Mouse (Mus musculus) hindbrain, postnatal 0 days (tissue): ENCODE measurements around the gene Col11a2. TPM values are rescaled to one million over a fixed set of nuclear protein-coding genes. Genes with fewer than 3 reads are reported as not detected.

Source experiments
- ATAC-seq: fragments of 200-750 bp; cut with Nextera tagmentation; 2 replicates; pipeline ENCODE4 v1.8.0; 2017; ENCODE audit warnings: mild to moderate bottlenecking, moderate TSS enrichment, moderate library complexity
- DNase-seq: peaks from one replicate; pipeline ENCODE4 v3.0.0-alpha.2; 2015; ENCODE audit warnings: low spot score
- H3K27ac ChIP-seq: fragments of 300-500 bp; sonication (generic); 2 replicates; pipeline ENCODE4 v1.5.1; 2014; ENCODE audit warnings: mild to moderate bottlenecking
- H3K27me3 ChIP-seq: fragments of 300-500 bp; sonication (generic); 2 replicates; pipeline ENCODE4 v1.6.1; 2014; ENCODE audit warnings: low read length, mixed read lengths; ENCODE audit not compliant: insufficient read depth
- H3K36me3 ChIP-seq: fragments of 300-500 bp; sonication (generic); 2 replicates; pipeline ENCODE4 v1.6.1; 2014; ENCODE audit warnings: low read length, mixed read lengths; ENCODE audit not compliant: insufficient read depth
- H3K4me1 ChIP-seq: fragments of 300-500 bp; sonication (generic); 2 replicates; pipeline ENCODE4 v1.6.1; 2014; ENCODE audit warnings: antibody characterized with exemption, low read length, mixed read lengths; ENCODE audit not compliant: insufficient read depth
- H3K4me2 ChIP-seq: fragments of 300-500 bp; sonication (generic); 2 replicates; pipeline ENCODE4 v1.6.1; 2014; ENCODE audit warnings: low read depth, mild to moderate bottlenecking, low read length, moderate library complexity, mixed read lengths
- H3K4me3 ChIP-seq: fragments of 300-500 bp; sonication (generic); 2 replicates; pipeline ENCODE4 v1.5.1; 2014; ENCODE audit warnings: low read length
- H3K9ac ChIP-seq: fragments of 300-500 bp; sonication (generic); replicated peaks from 2 replicates; pipeline ENCODE4 v1.6.1; 2014; ENCODE audit warnings: mild to moderate bottlenecking, low read length, moderate library complexity, mixed read lengths
- H3K9me3 ChIP-seq: fragments of 300-500 bp; sonication (generic); 2 replicates; pipeline ENCODE4 v1.6.1; 2016; ENCODE audit warnings: low read length, mixed read lengths
- CTCF ChIP-seq: IDR thresholded peaks from 2 replicates; pipeline ENCODE4 v1.5.1; 2016; ENCODE audit warnings: antibody characterized with exemption, control low read depth, low read depth
- WGBS: fragments of 180-500 bp; shearing (Covaris S2); extraction: QIAGEN DNeasy Blood & Tissue Kit; methylation state at CpG from one replicate; pipeline ENCODE4 v1.1.7; 2014; 5-methylcytosine and 5-hydroxymethylcytosine counted together
- polyA plus RNA-seq: library from polyadenylated mRNA; unstranded; fragments of >200 nt; fragmentation: Nextera tagmentation; extraction: Ambion mirVana; gene quantifications from 2 replicates; pipeline ENCODE4 v1.2.1, GENCODE M21; 2015
- total RNA-seq: library from RNA; depleted of rRNA; stranded (reverse); fragments of >200 nt; gene quantifications from 2 replicates; pipeline ENCODE4 v1.2.3, GENCODE M21; 2014

Col11a2 gene
- total and polyA plus RNA-seq, 2 experiments from 2014 or later = 5.4 to 16.7 TPM

- ATAC-seq (peak; percentile 21), DNase-seq (peak; percentile 77)
- Histone ChIP-seq H3K9me3 (no peaks in the 10 kb centered on the region), H3K9ac (peak overlapping the region; percentile 92), H3K27me3 (no peaks in the 10 kb centered on the region), H3K36me3 (peaks cover 18% of the 10 kb centered on the region), H3K4me3 (peak overlapping the region; percentile 87), H3K27ac (peak overlapping the region; percentile 97), H3K4me2 (peak overlapping the region; percentile 98), H3K4me1 (peaks cover 37% of the 10 kb centered on the region)
- TF ChIP-seq CTCF = no peak
- WGBS = 7% methylated on average over 6 of the region's 7 CpGs
These were observed 13.5 kb upstream of the Col11a2 start for GRCm38 (mm10) chr17:34025756-34026151.

GRCm38 (mm10) chr17:34026221-34026620 lies 13.0 kb upstream of the Col11a2 start:
- no peaks in the 10 kb centered on the region for H3K27me3 ChIP-seq
- peak overlapping the region; percentile 98 for H3K4me2 ChIP-seq
- 0 out of 2 replicates have a peak overlapping the region, but pooled peaks have one; percentile 92 for H3K9ac ChIP-seq
- H3K36me3 ChIP-seq = peaks cover 18% of the 10 kb centered on the region
- no peaks in the 10 kb centered on the region for H3K9me3 ChIP-seq
- H3K4me1 ChIP-seq = peaks cover 38% of the 10 kb centered on the region
- DNase-seq (no peak), ATAC-seq (no peak)
- no peak overlapping the region for H3K4me3 ChIP-seq
- peak overlapping the region; percentile 97 for H3K27ac ChIP-seq
- 8% methylated on average over 2 of the region's 2 CpGs for WGBS
- no peak for TF ChIP-seq CTCF

GRCm38 (mm10) chr17:34026917-34027655 lies 12.2 kb upstream of the Col11a2 start:
- no peaks in the 10 kb centered on the region for H3K9me3 ChIP-seq
- WGBS = 3% methylated on average over 36 of the region's 36 CpGs
- H3K36me3 ChIP-seq = peaks cover 18% of the 10 kb centered on the region
- H3K4me2 ChIP-seq = peak overlapping the region; percentile 98
- H3K4me3 ChIP-seq = peak overlapping the region; percentile 65
- DNase-seq (peak; percentile 54), ATAC-seq (no peak)
- H3K27me3 ChIP-seq = no peaks in the 10 kb centered on the region
- H3K4me1 ChIP-seq = peaks cover 38% of the 10 kb centered on the region
- TF ChIP-seq CTCF = peak; percentile 16; the same call in 1 of the 2 replicates
- H3K9ac ChIP-seq = peak overlapping the region; percentile 69
- H3K27ac ChIP-seq = peak overlapping the region; percentile 88

DNA sequence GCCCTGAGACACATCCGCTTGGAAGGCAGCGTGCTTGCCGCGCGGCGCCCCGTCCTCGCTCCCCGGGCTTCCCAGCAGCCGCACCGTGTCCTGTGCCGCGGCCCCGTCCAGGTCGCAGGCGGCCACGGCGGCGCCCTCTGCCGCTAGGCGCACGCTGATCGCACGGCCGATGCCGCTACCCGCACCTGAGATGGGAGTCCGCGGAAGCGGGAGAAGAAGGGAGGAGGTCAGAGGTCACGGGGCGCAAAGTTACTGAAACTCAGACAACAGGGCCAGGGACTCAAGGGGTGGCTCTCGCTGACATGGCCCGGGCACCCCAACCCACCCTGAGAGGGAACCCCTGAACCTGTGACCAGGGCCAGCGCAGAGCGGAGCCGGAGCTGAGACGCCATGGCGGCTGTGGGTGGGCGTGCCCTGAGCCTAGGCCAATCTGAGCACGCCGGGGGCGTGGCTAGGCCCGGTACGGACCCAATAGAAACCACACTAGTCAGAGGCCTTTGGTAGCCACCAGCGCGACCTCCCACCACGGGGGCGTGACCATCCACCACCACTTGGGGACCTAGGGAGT lies 11.5 kb upstream of the Col11a2 start, which contains the start of gene H2-Ke6:
Gene H2-Ke6 (minus strand): TSS at position 405 of the 568 bp plus-strand sequence.
- no peaks in the 10 kb centered on the region for H3K9me3 ChIP-seq
- no peaks in the 10 kb centered on the region for H3K27me3 ChIP-seq
- under 1% methylated on average over 48 of the region's 49 CpGs for WGBS
- peak within 1 kb of the TSS; percentile 98 for H3K4me2 ChIP-seq
- H3K36me3 ChIP-seq = peaks cover 18% of the 10 kb centered on the region
- H3K4me3 ChIP-seq = peak within 1 kb of the TSS; percentile 65
- ATAC-seq (peak; percentile 68), DNase-seq (peak; percentile 97)
- 0 out of 2 replicates have a peak, but pooled peaks have one; percentile 12 for TF ChIP-seq CTCF
- H3K9ac ChIP-seq = peak within 1 kb of the TSS; percentile 69
- H3K4me1 ChIP-seq = peaks cover 38% of the 10 kb centered on the region
- peak within 1 kb of the TSS; percentile 88 for H3K27ac ChIP-seq

GRCm38 (mm10) chr17:34028501-34029149 lies 10.6 kb upstream of the Col11a2 start:
- no peak for ATAC-seq
- no peak for TF ChIP-seq CTCF
- Histone ChIP-seq H3K4me2 (0 out of 2 replicates have a peak overlapping the region, but pooled peaks have one; percentile 98), H3K27ac (peak overlapping the region; percentile 88; the same call in 1 of the 2 replicates), H3K36me3 (peaks cover 18% of the 10 kb centered on the region), H3K4me1 (peaks cover 36% of the 10 kb centered on the region), H3K9ac (no peak overlapping the region), H3K4me3 (0 out of 2 replicates have a peak overlapping the region, but pooled peaks have one; percentile 65), H3K27me3 (no peaks in the 10 kb centered on the region), H3K9me3 (no peaks in the 10 kb centered on the region)
- 47% methylated on average over 17 of the region's 17 CpGs for WGBS
- no peak for DNase-seq

DNA sequence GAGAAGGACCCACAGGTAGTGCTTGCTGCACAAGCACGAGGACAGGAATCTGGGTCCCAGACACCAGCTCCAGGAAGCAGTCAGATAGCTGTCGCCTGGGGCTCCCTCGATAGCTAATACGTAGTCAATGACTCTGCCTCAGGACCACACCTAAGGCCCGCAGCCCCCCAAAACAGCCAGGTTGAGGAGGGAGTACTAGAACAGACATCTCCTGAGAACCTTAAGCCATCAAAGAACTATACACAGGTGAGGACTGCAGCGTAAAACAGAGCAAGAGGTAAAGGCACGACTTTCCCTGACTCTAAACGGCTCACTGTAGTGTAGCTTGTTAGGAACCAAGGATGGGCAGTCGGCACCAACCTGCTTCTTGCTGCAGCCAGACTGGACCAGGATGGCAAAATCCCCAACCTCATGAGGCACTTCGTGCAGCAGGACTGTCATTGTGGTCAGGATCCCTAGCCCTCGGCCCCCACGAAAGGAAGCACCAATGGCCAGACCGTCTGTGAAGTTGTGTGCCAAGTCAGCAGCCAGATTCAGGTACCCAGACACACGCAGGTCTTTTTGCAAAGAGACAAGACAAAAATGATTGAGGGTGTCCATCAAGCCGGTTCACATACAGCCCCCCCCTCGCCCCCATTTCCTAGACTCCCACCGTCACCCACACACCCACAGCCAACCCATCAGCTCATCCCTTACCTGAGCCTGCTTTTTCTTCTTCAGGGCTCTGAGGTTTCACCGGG lies 9.9 kb upstream of the Col11a2 start:
- DNase-seq (no peak), ATAC-seq (no peak)
- no peaks in the 10 kb centered on the region for H3K9me3 ChIP-seq
- peaks cover 34% of the 10 kb centered on the region for H3K4me1 ChIP-seq
- H3K27ac ChIP-seq = no peak overlapping the region
- H3K4me3 ChIP-seq = no peak overlapping the region
- TF ChIP-seq CTCF = no peak
- H3K4me2 ChIP-seq = 0 out of 2 replicates have a peak overlapping the region, but pooled peaks have one; percentile 88
- peaks cover 18% of the 10 kb centered on the region for H3K36me3 ChIP-seq
- 88% methylated on average over 18 of the region's 18 CpGs for WGBS
- no peak overlapping the region for H3K9ac ChIP-seq
- H3K27me3 ChIP-seq = no peaks in the 10 kb centered on the region
